Mouse (Mus musculus) brain, embryonic 14.5 days (tissue): ENCODE data around the gene Grk6. TPM values are rescaled to one million over a fixed set of nuclear protein-coding genes. Genes with fewer than 3 reads are reported as not detected.
"Not testable (repeated sequence)": the region's sequence is repeated elsewhere in the genome, so short reads cannot be mapped to it uniquely, and the experiment has no call there.

Source experiments
- DNase-seq: peaks from one replicate; pipeline ENCODE4 v3.0.0-alpha.2; 2011; ENCODE audit warnings: low read depth
- CTCF ChIP-seq: fragments of 200-500 bp; IDR thresholded peaks from 2 replicates; pipeline ENCODE4 v1.5.1; 2012; ENCODE audit warnings: inconsistent platforms, mild to moderate bottlenecking, moderate library complexity, borderline replicate concordance; ENCODE audit not compliant: insufficient read depth, insufficient read length; ENCODE audit errors: extremely low read depth
- POLR2A ChIP-seq: fragments of 200-500 bp; IDR thresholded peaks from 2 replicates; pipeline ENCODE4 v1.6.1; 2012; ENCODE audit warnings: mild to moderate bottlenecking, inconsistent platforms, borderline replicate concordance; ENCODE audit not compliant: poor library complexity, insufficient read depth, insufficient read length, severe bottlenecking; ENCODE audit errors: extremely low read depth
- polyA plus RNA-seq: library from polyadenylated mRNA; depleted of rRNA; stranded (reverse); fragments of >200 nt; gene quantifications from 2 replicates; pipeline ENCODE4 v1.2.3, GENCODE M21; 2012

Grk6 gene
- polyA plus RNA-seq, 1 experiment, result 79.6 TPM

DNA sequence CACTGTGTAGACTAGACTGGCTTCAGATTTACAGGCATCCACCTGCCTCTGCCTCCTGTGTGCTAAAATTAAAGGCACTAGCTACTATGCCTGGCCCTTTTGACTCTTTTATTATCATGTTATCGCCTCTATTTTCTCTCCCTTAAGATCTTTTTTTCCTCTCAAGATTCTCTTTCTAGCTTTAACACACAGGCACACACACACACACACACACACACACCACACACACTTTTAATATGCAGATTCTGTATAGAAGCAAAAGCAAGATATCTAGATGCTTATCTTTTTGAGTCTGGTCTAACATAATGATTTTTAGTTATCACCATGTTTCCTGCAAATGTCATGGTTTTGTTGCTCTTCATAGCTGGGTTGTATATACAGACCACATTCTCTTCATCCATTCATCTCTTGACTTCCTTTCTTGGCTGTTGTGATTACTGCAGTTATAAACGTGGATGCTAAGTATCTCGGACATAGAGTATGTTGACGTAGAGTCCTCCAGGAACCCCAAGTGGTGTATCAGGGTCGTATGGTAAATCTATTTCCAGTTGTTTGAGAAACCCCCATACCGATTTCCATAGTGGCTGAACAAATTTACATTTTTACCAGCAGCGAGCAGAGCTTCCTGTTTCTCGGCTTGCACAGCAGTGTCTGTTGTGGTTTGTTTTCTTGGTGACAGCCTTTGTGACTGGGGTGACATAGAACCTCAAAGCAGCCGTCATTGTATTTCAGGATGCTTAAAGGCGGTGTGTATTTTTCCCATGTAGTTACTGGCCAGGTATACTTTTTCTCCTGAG, 12.8 kb upstream of the Grk6 start:
- TF ChIP-seq CTCF (no peak), POLR2A (no peak)
- no peak for DNase-seq

DNA sequence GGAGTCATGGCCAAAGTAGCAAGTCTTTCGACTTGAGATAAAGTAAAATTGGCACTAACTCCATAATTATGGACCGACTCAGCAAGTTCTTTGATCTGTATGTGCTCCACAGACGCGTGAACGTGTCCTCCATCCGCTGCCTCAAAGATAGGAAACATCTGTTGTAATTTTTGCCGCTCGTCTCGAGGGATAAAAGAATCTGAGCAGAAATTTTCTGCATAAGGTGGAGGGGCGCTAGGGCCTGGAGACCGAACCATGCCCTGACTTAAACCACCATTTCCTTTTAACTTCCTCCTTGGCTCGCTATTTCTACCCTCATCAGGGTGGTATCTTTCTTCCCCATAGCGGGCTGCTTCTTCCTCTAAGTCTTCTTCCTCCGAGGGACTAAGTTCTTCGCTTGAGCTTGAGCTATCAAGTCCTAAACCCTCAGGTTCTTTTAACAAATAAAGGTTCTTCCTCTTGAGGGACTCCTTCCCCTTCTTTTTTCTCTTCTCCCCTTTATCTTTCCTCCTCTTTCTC, 7.7 kb upstream of the Grk6 start:
- not testable (repeated sequence) for DNase-seq

DNA sequence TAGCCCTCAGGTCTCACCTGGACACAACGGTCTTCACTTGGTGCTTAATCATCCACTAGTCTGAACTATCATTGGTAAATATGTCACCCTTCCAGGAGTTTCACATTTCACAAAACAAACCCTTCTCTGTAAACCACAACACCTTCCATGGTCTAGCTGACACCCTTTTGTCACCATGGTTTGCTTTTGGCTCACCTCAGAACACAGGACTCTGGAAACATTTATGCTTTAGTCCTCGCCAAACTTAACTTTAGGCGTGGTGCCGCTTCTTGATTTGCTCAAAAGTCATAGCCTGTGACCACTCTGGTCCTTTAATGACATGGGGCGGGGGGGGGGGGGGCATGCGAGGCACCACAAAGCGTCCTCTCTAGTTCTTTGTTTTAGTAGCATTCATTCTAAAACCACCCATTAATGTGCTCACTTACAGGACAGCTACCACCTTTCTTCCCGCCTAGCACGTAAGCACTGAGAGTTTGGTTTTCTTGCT, 1.0 kb upstream of the Grk6 start:
- no peak for DNase-seq
- TF ChIP-seq POLR2A (no peak), CTCF (no peak)

DNA sequence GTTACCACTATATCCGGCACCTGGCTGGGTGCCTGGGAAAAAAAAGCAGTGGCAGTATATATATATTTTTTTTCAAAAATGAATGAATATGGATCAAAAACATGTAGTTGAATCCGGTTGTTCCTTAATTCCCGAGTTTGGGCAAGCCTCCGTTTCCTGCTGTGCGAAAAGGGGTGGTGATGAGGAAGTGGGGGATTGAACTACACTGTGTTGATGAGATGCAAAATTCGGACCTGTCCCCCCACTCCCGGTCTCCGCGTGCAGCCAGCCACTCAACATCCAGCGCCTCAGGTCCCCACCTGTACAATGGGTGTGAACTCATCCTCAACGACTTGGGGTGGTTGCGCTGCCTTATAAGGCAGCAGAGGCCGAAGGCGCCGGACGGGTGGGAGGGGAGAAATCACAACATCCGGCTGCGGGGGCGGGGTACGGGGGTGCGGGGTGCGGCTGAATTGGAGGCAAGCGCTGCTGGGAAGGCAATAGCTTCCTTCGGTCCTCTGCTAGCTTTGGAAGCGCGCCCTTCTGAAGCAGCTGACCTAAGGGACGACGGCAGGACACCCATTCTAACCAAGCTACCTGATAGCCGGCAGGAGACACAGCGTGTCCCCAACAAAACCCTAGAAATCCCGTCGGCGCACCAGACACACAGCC, 461 bp upstream of the Grk6 start:
- no peak for DNase-seq
- TF ChIP-seq POLR2A (peak; percentile 47; the same call in 1 of the 2 replicates), CTCF (no peak)

DNA sequence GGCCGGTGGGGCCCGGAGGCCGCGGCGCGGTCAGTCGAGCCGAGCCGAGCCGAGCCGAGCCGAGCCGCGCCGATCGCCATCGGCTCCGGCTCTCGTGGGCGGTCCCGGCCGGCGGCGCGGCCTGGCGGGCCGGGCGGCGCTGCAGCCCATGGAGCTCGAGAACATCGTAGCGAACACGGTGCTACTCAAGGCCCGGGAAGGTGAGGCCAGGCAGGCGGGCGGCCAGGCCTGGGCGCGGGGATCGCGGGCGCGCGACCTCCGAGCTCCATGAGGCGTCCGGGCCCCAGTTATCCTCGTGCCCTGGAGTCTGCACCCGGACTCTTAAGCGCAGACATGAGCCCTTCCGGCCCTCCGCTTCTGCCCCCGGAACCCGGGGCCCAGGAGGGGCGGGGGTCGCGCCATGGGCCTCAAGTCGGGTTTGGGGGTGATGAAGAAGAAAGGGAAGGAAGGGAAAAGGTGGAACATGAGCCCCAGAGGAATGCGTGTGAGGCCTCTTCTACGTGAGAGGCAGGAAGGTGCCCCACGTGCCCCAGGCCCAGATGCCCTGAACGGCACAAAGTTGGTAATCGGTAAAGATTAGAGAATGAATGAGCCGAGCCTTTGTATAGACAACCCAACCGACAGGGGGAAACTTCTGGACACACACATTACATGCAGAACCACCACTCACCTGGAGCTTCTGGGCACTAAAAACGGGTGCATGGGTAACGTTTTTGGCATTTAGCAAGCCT, 654 bp downstream of the Grk6 start:
- TF ChIP-seq CTCF (no peak), POLR2A (0 out of 2 replicates have a peak, but pooled peaks have one; percentile 19)
- no peak for DNase-seq

DNA sequence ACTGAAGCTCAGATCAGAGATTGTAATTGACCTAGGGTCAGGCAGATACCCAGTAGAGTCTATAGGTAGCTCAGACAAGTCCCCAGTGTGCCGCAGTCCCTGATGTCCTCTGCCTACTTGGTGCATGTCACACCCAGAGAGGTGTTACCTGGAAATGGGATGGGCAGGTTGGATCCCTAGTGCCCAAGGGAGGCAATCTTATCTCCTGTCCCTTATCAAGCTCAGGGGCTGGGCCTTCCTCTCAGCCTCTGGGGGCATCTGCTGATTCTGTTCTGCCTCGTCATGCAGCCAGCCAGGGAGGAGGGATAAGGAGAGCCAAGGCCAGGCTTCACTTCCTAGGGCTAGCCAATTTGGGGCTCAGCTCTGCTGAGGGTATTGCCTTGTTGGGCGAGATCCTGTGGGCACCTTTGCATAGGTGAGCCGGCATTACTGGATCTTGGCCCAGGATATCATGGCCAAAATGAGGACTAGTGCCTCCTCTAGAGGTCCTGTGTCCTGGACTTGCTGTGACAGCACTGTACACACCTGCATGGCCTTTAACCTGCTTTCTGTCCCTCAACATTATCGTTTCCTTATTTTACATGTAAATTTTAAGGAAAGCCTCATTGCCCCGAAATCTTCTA, 1.7 kb downstream of the Grk6 start:
- DNase-seq, result no peak
- no peak for TF ChIP-seq POLR2A
- no peak for TF ChIP-seq CTCF

DNA sequence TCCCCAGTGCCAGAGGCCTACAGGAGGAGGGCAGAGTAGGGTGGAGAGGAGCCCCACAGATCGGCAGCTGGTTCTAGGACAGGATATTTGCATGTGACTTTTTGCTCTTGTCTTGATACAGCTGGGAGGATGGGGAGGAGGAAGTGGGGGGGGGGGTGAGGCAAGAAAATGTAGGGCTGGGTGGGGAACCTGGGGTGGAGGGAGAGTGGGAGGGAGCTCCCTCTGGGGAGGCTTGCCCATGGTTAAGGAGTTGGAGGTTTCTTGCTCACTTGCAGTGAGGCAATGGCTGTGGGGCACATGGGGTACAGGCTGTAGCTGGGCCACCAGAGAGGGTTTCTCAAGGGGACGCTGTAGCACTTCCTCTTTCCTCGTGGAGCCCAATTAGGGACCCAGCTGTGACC, 2.7 kb downstream of the Grk6 start:
- TF ChIP-seq POLR2A (no peak), CTCF (no peak)

DNA sequence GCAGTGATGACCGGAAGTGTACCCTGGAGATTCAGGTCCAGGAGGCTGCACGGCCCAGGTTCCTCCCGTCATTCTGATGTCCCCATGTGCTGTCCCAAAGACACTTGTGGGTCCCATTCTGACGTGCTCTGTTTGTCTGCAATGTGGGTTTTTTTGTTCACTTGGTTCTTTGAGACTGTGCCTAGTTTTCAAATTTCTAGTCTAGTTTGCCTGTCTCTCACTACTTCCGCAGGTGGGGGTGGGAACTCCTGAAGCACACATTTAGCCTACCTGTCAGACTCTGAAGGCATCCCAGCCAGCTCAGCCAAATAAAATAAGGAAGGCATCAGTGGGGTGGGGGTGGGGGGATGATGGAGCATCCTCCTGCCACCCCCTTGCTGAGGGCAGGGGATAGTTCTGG, 3.3 kb downstream of the Grk6 start:
- no peak for DNase-seq
- no peak for TF ChIP-seq CTCF
- no peak for TF ChIP-seq POLR2A

More for the DNA sequence above, 2.7 kb downstream of the Grk6 start:
- no peak for DNase-seq

DNA sequence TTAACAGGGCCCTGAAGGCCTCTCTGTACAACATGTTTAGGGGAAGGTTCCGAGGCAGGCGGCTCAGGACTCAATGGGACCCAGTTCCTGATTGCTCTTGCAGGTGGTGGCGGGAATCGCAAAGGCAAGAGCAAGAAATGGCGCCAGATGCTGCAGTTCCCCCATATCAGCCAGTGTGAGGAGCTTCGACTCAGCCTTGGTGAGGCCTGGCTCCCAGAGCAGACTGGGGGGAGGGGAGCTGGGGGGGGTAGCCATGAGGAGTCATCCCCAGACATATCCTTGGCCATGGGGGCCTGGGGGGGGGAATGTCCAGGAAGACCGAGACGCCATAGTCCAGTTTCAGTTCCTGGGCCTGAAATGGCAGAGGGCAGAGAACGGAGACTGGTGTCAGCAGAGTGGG, 4.3 kb downstream of the Grk6 start:
- no peak for TF ChIP-seq POLR2A
- no peak for TF ChIP-seq CTCF
- DNase-seq, result no peak

DNA sequence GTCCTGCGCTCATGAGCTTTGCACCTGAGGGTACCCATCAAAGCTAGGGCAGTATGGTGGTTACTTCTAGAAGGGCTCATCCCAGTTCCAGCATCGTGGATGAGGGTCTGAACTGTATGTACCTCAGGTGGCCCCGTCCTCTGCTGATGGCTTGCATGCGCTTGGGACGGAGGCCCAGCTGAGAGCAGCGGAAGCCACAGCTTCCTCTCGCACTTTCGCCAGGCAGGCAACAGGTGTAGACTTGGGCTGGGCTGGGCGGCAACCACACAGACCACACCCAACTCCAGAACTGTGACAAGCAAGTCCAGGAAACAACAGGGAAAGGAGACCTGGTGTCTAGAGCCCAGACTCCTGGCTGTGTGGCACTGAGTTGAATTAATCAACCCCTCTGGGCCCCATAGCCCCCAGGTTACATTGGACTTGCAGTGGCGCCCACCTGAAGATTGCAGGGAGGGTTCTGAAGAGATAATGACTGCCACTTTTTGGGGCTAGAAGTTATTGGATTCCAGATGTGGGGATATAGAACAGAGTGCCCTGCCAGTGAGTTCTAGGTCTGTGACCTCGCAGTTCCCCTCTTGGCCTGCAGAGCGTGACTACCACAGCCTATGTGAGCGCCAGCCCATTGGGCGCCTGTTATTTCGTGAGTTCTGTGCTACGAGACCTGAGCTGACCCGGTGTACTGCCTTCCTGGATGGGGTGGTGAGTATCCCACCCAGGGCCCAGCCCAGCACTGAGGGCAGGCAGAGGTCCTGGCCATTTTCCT, 5.0 kb downstream of the Grk6 start:
- DNase-seq, result no peak
- TF ChIP-seq CTCF (no peak), POLR2A (no peak)
